Mouse (Mus musculus) right cerebral cortex, postnatal 4 days (tissue): ENCODE results near the gene Stard13.

Experiments used
- DNase-seq: peaks from one replicate; pipeline ENCODE4 v3.0.0-alpha.2; 2022

Gene Stard13

GRCm38 (mm10) chr5:151055426-151056090 is 178.1 kb downstream of the Stard13 start:
- no peak for DNase-seq

- no peak for DNase-seq
Observed at GRCm38 (mm10) chr5:151054743-151055114, 178.9 kb downstream of the Stard13 start.

- no peak for DNase-seq
Observed at GRCm38 (mm10) chr5:151054100-151054742, 179.4 kb downstream of the Stard13 start.

GRCm38 (mm10) chr5:151053190-151053589 is 180.4 kb downstream of the Stard13 start:
- DNase-seq: no peak

- no peak for DNase-seq
Observed at GRCm38 (mm10) chr5:151052331-151052730, 181.3 kb downstream of the Stard13 start.

GRCm38 (mm10) chr5:151047488-151047887 is 186.1 kb downstream of the Stard13 start:
- DNase-seq: no peak

GRCm38 (mm10) chr5:151046917-151047316 is 186.7 kb downstream of the Stard13 start:
- DNase-seq: no peak

GRCm38 (mm10) chr5:151046131-151046530 is 187.5 kb downstream of the Stard13 start:
- DNase-seq: no peak

GRCm38 (mm10) chr5:151042911-151043310 is 190.7 kb downstream of the Stard13 start:
- no peak for DNase-seq

- DNase-seq: no peak
Observed at GRCm38 (mm10) chr5:151037871-151038270, 195.8 kb downstream of the Stard13 start.

GRCm38 (mm10) chr5:151034715-151035512 is 198.7 kb downstream of the Stard13 start:
- no peak for DNase-seq

- DNase-seq: no peak
Observed at GRCm38 (mm10) chr5:151028906-151029305, 204.7 kb downstream of the Stard13 start.

GRCm38 (mm10) chr5:151027171-151027570 is 206.5 kb downstream of the Stard13 start:
- no peak for DNase-seq

- no peak for DNase-seq
Observed at GRCm38 (mm10) chr5:151026069-151026468, 207.6 kb downstream of the Stard13 start.

GRCm38 (mm10) chr5:151024483-151024882 is 209.2 kb downstream of the Stard13 start:
- no peak for DNase-seq

- peak; percentile 43 for DNase-seq
Observed at GRCm38 (mm10) chr5:151023461-151023860, 210.2 kb downstream of the Stard13 start.

GRCm38 (mm10) chr5:151022939-151023338 is 210.7 kb downstream of the Stard13 start:
- no peak for DNase-seq

GRCm38 (mm10) chr5:151022026-151022425 is 211.6 kb downstream of the Stard13 start:
- no peak for DNase-seq

- no peak for DNase-seq
Observed at GRCm38 (mm10) chr5:151020831-151021230, 212.8 kb downstream of the Stard13 start.

GRCm38 (mm10) chr5:151020031-151020820 is 213.4 kb downstream of the Stard13 start:
- no peak for DNase-seq

- no peak for DNase-seq
Observed at GRCm38 (mm10) chr5:151018959-151019358, 214.7 kb downstream of the Stard13 start.

- DNase-seq: no peak
Observed at GRCm38 (mm10) chr5:151018450-151018849, 215.2 kb downstream of the Stard13 start.

- DNase-seq: no peak
Observed at GRCm38 (mm10) chr5:151004216-151004755, 229.3 kb downstream of the Stard13 start.
